Mouse (Mus musculus) hindbrain, embryonic 14.5 days (tissue): ENCODE measurements at regions not wholly inside any gene's neighbourhood (a gene's known extent, or its start where the extent isn't known, plus 50 kb on each side); places are given as distances from the start of the nearest gene placed in this dataset.

Source experiments
- ATAC-seq: fragments of 200-750 bp; cut with Nextera tagmentation; 2 replicates; pipeline ENCODE4 v1.8.0; 2017; ENCODE audit warnings: moderate number of reproducible peaks, mild to moderate bottlenecking, moderate TSS enrichment, moderate library complexity; ENCODE audit not compliant: low FRiP score
- DNase-seq: peaks from one replicate; pipeline ENCODE4 v3.0.0-alpha.2; 2015; ENCODE audit warnings: low spot score
- H3K27ac ChIP-seq: fragments of 300-500 bp; sonication (generic); 2 replicates; pipeline ENCODE4 v1.5.1; 2014; ENCODE audit warnings: mild to moderate bottlenecking, moderate library complexity
- H3K27me3 ChIP-seq: fragments of 300-500 bp; sonication (generic); 2 replicates; pipeline ENCODE4 v1.6.1; 2014; ENCODE audit warnings: mild to moderate bottlenecking, low read length, mixed read lengths; ENCODE audit not compliant: control insufficient read depth, insufficient read depth
- H3K36me3 ChIP-seq: fragments of 300-500 bp; sonication (generic); replicated peaks from 2 replicates; pipeline ENCODE4 v1.6.1; 2014; ENCODE audit not compliant: control insufficient read depth, insufficient read depth
- H3K4me1 ChIP-seq: fragments of 300-500 bp; sonication (generic); replicated peaks from 2 replicates; pipeline ENCODE4 v1.6.1; 2014; ENCODE audit warnings: antibody characterized with exemption, low read length, mixed read lengths; ENCODE audit not compliant: control insufficient read depth, insufficient read depth
- H3K4me2 ChIP-seq: fragments of 300-500 bp; sonication (generic); replicated peaks from 2 replicates; pipeline ENCODE4 v1.6.1; 2014; ENCODE audit warnings: mild to moderate bottlenecking, moderate library complexity
- H3K4me3 ChIP-seq: fragments of 300-500 bp; sonication (generic); replicated peaks from 2 replicates; pipeline ENCODE4 v1.5.1; 2014; ENCODE audit warnings: mild to moderate bottlenecking, low read length
- H3K9ac ChIP-seq: fragments of 300-500 bp; sonication (generic); 2 replicates; pipeline ENCODE4 v1.6.1; 2014
- H3K9me3 ChIP-seq: fragments of 300-500 bp; sonication (generic); 2 replicates; pipeline ENCODE4 v1.6.1; 2016; ENCODE audit warnings: low read length; ENCODE audit not compliant: control insufficient read depth
- WGBS: fragments of 180-500 bp; shearing (Covaris S2); extraction: QIAGEN DNeasy Blood & Tissue Kit; methylation state at CpG from one replicate; pipeline ENCODE4 v1.1.7; 2014; 5-methylcytosine and 5-hydroxymethylcytosine counted together

DNA sequence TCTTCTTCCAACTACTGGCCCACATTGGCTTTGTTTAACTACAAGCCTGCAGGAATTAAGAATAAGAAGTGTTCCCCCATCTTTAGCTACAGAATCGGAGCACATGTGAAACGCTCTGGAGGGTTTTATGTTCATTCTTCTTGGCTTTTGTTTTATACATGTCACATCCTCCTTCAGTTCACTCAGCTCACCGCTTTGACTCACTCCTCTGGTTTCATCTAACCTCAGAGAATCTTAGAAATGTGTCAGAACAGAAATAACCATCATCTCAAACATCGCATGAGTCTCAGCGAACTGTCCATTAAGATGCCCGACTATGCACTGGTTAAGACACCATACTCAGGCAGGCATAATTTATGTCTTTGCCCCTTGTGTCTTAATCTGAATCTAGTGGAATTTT is 255.1 kb upstream of the Gm765 start:
- ATAC-seq (no peak), DNase-seq (no peak)
- Histone ChIP-seq H3K9ac (no peak overlapping the region), H3K27ac (no peak overlapping the region), H3K9me3 (no peaks in the 10 kb centered on the region), H3K27me3 (no peaks in the 10 kb centered on the region), H3K4me2 (no peak overlapping the region), H3K4me3 (no peak overlapping the region), H3K4me1 (no peaks in the 10 kb centered on the region), H3K36me3 (no peaks in the 10 kb centered on the region)
- WGBS = 90% methylated on average over 6 of the region's 6 CpGs

DNA sequence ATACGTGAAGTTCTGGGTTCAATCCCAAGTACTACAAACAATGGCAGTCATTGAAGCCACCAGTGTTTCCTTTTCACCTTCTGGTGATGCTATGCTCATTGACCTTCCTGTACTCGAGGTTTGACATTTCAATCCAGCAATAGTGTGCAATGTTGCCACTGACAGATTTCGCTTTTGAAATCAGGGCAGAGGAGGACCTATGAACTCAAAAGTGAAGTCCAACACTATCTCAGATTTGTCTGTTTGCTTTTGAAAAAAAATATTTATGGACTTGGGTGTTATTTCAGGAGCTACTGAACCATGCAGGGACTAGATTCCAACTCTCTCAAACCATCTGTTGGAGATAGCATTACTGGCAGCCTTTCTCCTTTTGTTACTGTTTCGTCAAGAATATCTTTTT is 248.4 kb upstream of the Gm765 start:
- H3K9me3 ChIP-seq = no peaks in the 10 kb centered on the region
- H3K36me3 ChIP-seq = no peaks in the 10 kb centered on the region
- no peak overlapping the region for H3K9ac ChIP-seq
- WGBS = 88% methylated on average over 4 of the region's 4 CpGs
- H3K4me2 ChIP-seq = no peak overlapping the region
- ATAC-seq (no peak), DNase-seq (peak; percentile 14)
- no peaks in the 10 kb centered on the region for H3K27me3 ChIP-seq
- no peaks in the 10 kb centered on the region for H3K4me1 ChIP-seq
- H3K27ac ChIP-seq = no peak overlapping the region
- H3K4me3 ChIP-seq = no peak overlapping the region

GRCm38 (mm10) chr6:98588979-98589378 is 246.4 kb upstream of the Gm765 start:
- Histone ChIP-seq H3K36me3 (no peaks in the 10 kb centered on the region), H3K4me3 (no peak overlapping the region), H3K27me3 (no peaks in the 10 kb centered on the region), H3K9me3 (no peaks in the 10 kb centered on the region), H3K4me2 (no peak overlapping the region), H3K4me1 (no peaks in the 10 kb centered on the region), H3K9ac (no peak overlapping the region), H3K27ac (no peak overlapping the region)
- 88% methylated on average over 4 of the region's 4 CpGs for WGBS
- no peak for ATAC-seq
- no peak for DNase-seq

DNA sequence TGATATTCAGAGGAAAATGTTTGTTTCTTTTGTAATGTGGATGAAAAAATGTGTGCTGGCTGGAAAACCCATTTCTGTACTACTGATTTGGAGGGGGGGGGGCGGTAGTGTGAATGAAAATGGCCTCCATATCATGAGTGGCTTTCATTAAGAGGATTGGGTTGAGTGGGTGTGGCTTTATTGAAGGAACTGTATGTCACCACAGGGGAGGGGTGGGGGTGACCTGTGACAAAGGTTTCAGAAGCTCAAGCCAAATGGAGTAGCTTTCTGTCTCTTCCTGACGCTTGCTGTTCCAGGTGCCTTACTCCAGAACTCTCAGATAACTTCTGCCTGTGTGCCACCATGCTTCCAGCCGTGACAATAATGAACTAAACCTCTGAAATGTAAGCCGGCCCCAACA is 242.0 kb upstream of the Gm765 start:
- Histone ChIP-seq H3K4me2 (no peak overlapping the region), H3K36me3 (no peaks in the 10 kb centered on the region), H3K9ac (no peak overlapping the region), H3K27me3 (no peaks in the 10 kb centered on the region), H3K9me3 (no peaks in the 10 kb centered on the region), H3K4me1 (no peaks in the 10 kb centered on the region), H3K4me3 (no peak overlapping the region), H3K27ac (no peak overlapping the region)
- DNase-seq (no peak), ATAC-seq (no peak)
- WGBS = 71% methylated on average over 4 of the region's 4 CpGs

DNA sequence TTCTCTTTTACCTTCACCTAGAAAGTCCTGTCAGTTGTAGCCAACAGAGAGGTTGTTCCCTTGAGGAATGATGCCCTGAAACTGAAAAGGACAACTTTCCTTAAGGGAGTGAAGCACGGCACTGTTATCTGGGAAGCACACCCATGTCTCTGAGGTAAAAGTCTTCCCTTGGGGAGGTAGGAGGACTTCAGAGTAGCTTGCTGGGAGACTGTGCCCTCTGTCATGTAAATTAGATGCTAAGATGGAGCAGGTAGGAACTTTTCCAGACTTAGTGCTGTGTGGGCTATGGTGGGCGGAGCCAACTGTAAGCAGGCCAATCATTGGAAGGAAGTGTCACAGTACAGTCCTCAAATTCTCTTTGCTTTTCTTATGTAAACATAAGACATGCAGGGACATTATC is 240.3 kb upstream of the Gm765 start:
- no peak for ATAC-seq
- Histone ChIP-seq H3K27ac (no peak overlapping the region), H3K4me1 (no peaks in the 10 kb centered on the region), H3K4me3 (no peak overlapping the region), H3K4me2 (no peak overlapping the region), H3K36me3 (no peaks in the 10 kb centered on the region), H3K27me3 (no peaks in the 10 kb centered on the region), H3K9ac (no peak overlapping the region), H3K9me3 (no peaks in the 10 kb centered on the region)
- no peak for DNase-seq
- WGBS = 58% methylated on average over 2 of the region's 2 CpGs

DNA sequence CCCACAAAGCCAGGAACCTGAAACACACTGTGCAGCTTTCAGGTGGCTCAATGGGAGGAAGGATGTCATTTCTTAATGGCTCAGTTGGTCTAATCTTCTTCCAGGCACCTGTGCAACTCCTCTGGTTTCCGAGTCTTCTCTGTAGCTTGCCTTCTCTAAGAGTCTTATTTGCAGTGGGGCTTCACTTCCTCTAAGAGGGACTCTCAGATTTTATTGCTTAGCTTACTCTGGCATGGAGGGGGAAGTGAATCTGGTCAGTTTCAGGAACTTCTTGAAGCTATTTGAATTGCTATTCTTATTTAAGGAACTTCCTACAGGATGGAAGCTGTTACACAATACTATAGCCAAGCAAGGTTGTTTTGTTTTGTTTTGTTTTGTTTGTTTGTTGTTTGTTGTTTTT is 232.7 kb upstream of the Gm765 start:
- H3K36me3 ChIP-seq = no peaks in the 10 kb centered on the region
- no peaks in the 10 kb centered on the region for H3K4me1 ChIP-seq
- WGBS = 88% methylated on average over 1 of the region's 1 CpGs
- no peak overlapping the region for H3K27ac ChIP-seq
- H3K4me2 ChIP-seq = no peak overlapping the region
- ATAC-seq = no peak
- no peak overlapping the region for H3K4me3 ChIP-seq
- no peak overlapping the region for H3K9ac ChIP-seq
- no peaks in the 10 kb centered on the region for H3K27me3 ChIP-seq
- no peak for DNase-seq
- no peaks in the 10 kb centered on the region for H3K9me3 ChIP-seq

DNA sequence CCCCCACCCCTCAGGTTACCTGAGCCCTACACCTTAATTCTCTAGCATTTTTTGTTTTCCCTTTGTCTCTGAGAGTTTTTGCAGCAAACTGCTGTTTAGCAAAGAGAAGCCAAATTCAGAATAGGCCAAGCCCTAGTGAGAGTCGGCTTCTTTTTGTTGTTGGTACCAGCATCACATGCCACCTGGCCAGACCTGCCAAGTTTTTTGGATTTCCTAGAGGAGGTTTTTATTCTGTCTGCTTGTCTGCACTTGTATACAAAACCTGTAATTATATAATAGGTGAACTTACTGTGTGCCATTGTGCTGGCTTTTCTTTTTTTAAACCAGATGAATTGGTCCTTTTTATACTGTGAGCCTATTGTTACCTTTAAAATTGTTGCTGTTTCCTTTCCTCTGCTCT is 213.1 kb upstream of the Gm765 start:
- Histone ChIP-seq H3K27me3 (no peaks in the 10 kb centered on the region), H3K4me3 (no peak overlapping the region), H3K9ac (no peak overlapping the region), H3K27ac (no peak overlapping the region), H3K4me2 (no peak overlapping the region), H3K9me3 (no peaks in the 10 kb centered on the region), H3K4me1 (no peaks in the 10 kb centered on the region), H3K36me3 (no peaks in the 10 kb centered on the region)
- ATAC-seq (no peak), DNase-seq (no peak)
- 82% methylated on average over 1 of the region's 1 CpGs for WGBS

- Histone ChIP-seq H3K9me3 (no peaks in the 10 kb centered on the region), H3K36me3 (no peaks in the 10 kb centered on the region), H3K4me3 (no peak overlapping the region), H3K27me3 (no peaks in the 10 kb centered on the region), H3K27ac (no peak overlapping the region), H3K4me2 (no peak overlapping the region), H3K4me1 (no peaks in the 10 kb centered on the region), H3K9ac (no peak overlapping the region)
- DNase-seq (no peak), ATAC-seq (no peak)
- 95% methylated on average over 1 of the region's 1 CpGs for WGBS
These were observed 211.4 kb upstream of the Gm765 start for GRCm38 (mm10) chr6:98553922-98554321.

- DNase-seq (no peak), ATAC-seq (no peak)
- Histone ChIP-seq H3K27me3 (no peaks in the 10 kb centered on the region), H3K4me2 (no peak overlapping the region), H3K9ac (no peak overlapping the region), H3K27ac (no peak overlapping the region), H3K4me1 (no peaks in the 10 kb centered on the region), H3K4me3 (no peak overlapping the region), H3K36me3 (no peaks in the 10 kb centered on the region), H3K9me3 (no peaks in the 10 kb centered on the region)
- WGBS = 76% methylated on average over 3 of the region's 3 CpGs
These were observed 209.2 kb upstream of the Gm765 start for GRCm38 (mm10) chr6:98551781-98552180.

GRCm38 (mm10) chr6:98526882-98527440 is 184.4 kb upstream of the Gm765 start:
- no peak overlapping the region for H3K9ac ChIP-seq
- H3K9me3 ChIP-seq = no peaks in the 10 kb centered on the region
- peaks cover 6% of the 10 kb centered on the region; the same call in 1 of the 2 replicates for H3K4me1 ChIP-seq
- no peak for ATAC-seq
- 17% methylated on average over 15 of the region's 15 CpGs for WGBS
- H3K36me3 ChIP-seq = no peaks in the 10 kb centered on the region
- H3K27me3 ChIP-seq = peaks cover 14% of the 10 kb centered on the region
- H3K4me3 ChIP-seq = no peak overlapping the region
- DNase-seq = no peak
- H3K4me2 ChIP-seq = peak overlapping the region; percentile 25
- no peak overlapping the region for H3K27ac ChIP-seq
